Mouse (Mus musculus) kidney, postnatal 14 days (tissue): ENCODE data around the gene Zfp541.

Source experiments
- DNase-seq: peaks from one replicate; pipeline ENCODE4 v3.0.0; 2022; ENCODE audit warnings: mixed read lengths

The Zfp541 gene

GRCm38 (mm10) chr7:16129846-16130691, 68.5 kb downstream of the Zfp541 start:
- peak; percentile 42 for DNase-seq

GRCm38 (mm10) chr7:16130956-16131634, 69.5 kb downstream of the Zfp541 start:
- DNase-seq, result no peak

GRCm38 (mm10) chr7:16132161-16132581, 70.6 kb downstream of the Zfp541 start:
- DNase-seq, result no peak

- DNase-seq, result no peak
Observed at GRCm38 (mm10) chr7:16132926-16133325, 71.3 kb downstream of the Zfp541 start.

GRCm38 (mm10) chr7:16133691-16134090, 72.1 kb downstream of the Zfp541 start:
- no peak for DNase-seq

- DNase-seq, result no peak
Observed at GRCm38 (mm10) chr7:16134951-16135392, 73.4 kb downstream of the Zfp541 start.
